Mouse (Mus musculus): ENCODE measurements around the gene Dnaja2. TPM values are rescaled to one million over a fixed set of nuclear protein-coding genes. Genes with fewer than 3 reads are reported as not detected.

Dnaja2 gene
- polyA plus RNA-seq, 1 experiment from 2014 or later, result 98.1 TPM

GRCm38 (mm10) chr8:85563336-85563735 lies 8.2 kb upstream of the Dnaja2 start:
- no peak for DNase-seq (ENCODE audit: low spot score)
- no peaks in the 10 kb centered on the region for H3K9me3 ChIP-seq (ENCODE audit: control insufficient read depth, low read length)
- no peaks in the 10 kb centered on the region for H3K4me1 ChIP-seq (replicated peaks; ENCODE audit: control insufficient read depth, insufficient read depth)
- no peak for ATAC-seq (ENCODE audit: low FRiP score, low TSS enrichment)
- 85% methylated on average over 8 of the region's 8 CpGs for WGBS
- no peak overlapping the region for H3K27ac ChIP-seq (replicated peaks)
- no peaks in the 10 kb centered on the region for H3K36me3 ChIP-seq (ENCODE audit: control insufficient read depth, insufficient read depth, low read length)
- H3K27me3 ChIP-seq (ENCODE audit: control insufficient read depth, insufficient read depth, low read length), result no peaks in the 10 kb centered on the region
- no peak overlapping the region for H3K4me3 ChIP-seq (ENCODE audit: low read depth, low read length)
- no peak overlapping the region for H3K9ac ChIP-seq (ENCODE audit: low read length)
- TF ChIP-seq CTCF (IDR thresholded peaks at IDR 0.05; ENCODE audit: low read depth) (no peak), EP300 (optimal IDR thresholded peaks at IDR 0.05) (no peak)
- H3K4me2 ChIP-seq (replicated peaks; ENCODE audit: low read depth), result no peak overlapping the region

GRCm38 (mm10) chr8:85559966-85560365 lies 4.8 kb upstream of the Dnaja2 start:
- H3K27me3 ChIP-seq (ENCODE audit: control insufficient read depth, insufficient read depth, low read length), result no peaks in the 10 kb centered on the region
- no peak overlapping the region for H3K4me2 ChIP-seq (replicated peaks; ENCODE audit: low read depth)
- TF ChIP-seq CTCF (IDR thresholded peaks at IDR 0.05; ENCODE audit: low read depth) (no peak), EP300 (optimal IDR thresholded peaks at IDR 0.05) (no peak)
- H3K36me3 ChIP-seq (ENCODE audit: control insufficient read depth, insufficient read depth, low read length), result no peaks in the 10 kb centered on the region
- ATAC-seq (ENCODE audit: low FRiP score, low TSS enrichment) (no peak), DNase-seq (ENCODE audit: low spot score) (no peak)
- H3K4me3 ChIP-seq (ENCODE audit: low read depth, low read length), result no peak overlapping the region
- H3K27ac ChIP-seq (replicated peaks), result no peak overlapping the region
- no peak overlapping the region for H3K9ac ChIP-seq (ENCODE audit: low read length)
- WGBS, result 63% methylated on average over 2 of the region's 2 CpGs
- no peaks in the 10 kb centered on the region for H3K4me1 ChIP-seq (replicated peaks; ENCODE audit: control insufficient read depth, insufficient read depth)
- H3K9me3 ChIP-seq (ENCODE audit: control insufficient read depth, low read length), result no peaks in the 10 kb centered on the region

GRCm38 (mm10) chr8:85559201-85559600 lies 4.1 kb upstream of the Dnaja2 start:
- H3K9ac ChIP-seq (ENCODE audit: low read length), result no peak overlapping the region
- no peak overlapping the region for H3K4me3 ChIP-seq (ENCODE audit: low read depth, low read length)
- 88% methylated on average over 1 of the region's 1 CpGs for WGBS
- no peak overlapping the region for H3K4me2 ChIP-seq (replicated peaks; ENCODE audit: low read depth)
- H3K36me3 ChIP-seq (ENCODE audit: control insufficient read depth, insufficient read depth, low read length), result no peaks in the 10 kb centered on the region
- no peak for TF ChIP-seq EP300 (optimal IDR thresholded peaks at IDR 0.05)
- no peak for TF ChIP-seq CTCF (IDR thresholded peaks at IDR 0.05; ENCODE audit: low read depth)
- DNase-seq (ENCODE audit: low spot score) (no peak), ATAC-seq (ENCODE audit: low FRiP score, low TSS enrichment) (no peak)
- H3K4me1 ChIP-seq (replicated peaks; ENCODE audit: control insufficient read depth, insufficient read depth), result no peaks in the 10 kb centered on the region
- H3K9me3 ChIP-seq (ENCODE audit: control insufficient read depth, low read length), result no peaks in the 10 kb centered on the region
- no peaks in the 10 kb centered on the region for H3K27me3 ChIP-seq (ENCODE audit: control insufficient read depth, insufficient read depth, low read length)
- no peak overlapping the region for H3K27ac ChIP-seq (replicated peaks)

- no peaks in the 10 kb centered on the region for H3K27me3 ChIP-seq (ENCODE audit: control insufficient read depth, insufficient read depth, low read length)
- no peak for DNase-seq (ENCODE audit: low spot score)
- no peaks in the 10 kb centered on the region for H3K4me1 ChIP-seq (replicated peaks; ENCODE audit: control insufficient read depth, insufficient read depth)
- no peak overlapping the region for H3K9ac ChIP-seq (ENCODE audit: low read length)
- no peak overlapping the region for H3K4me3 ChIP-seq (ENCODE audit: low read depth, low read length)
- ATAC-seq (ENCODE audit: low FRiP score, low TSS enrichment), result no peak
- H3K27ac ChIP-seq (replicated peaks), result no peak overlapping the region
- no peaks in the 10 kb centered on the region for H3K9me3 ChIP-seq (ENCODE audit: control insufficient read depth, low read length)
- H3K4me2 ChIP-seq (replicated peaks; ENCODE audit: low read depth), result no peak overlapping the region
- H3K36me3 ChIP-seq (ENCODE audit: control insufficient read depth, insufficient read depth, low read length), result no peaks in the 10 kb centered on the region
- TF ChIP-seq EP300 (optimal IDR thresholded peaks at IDR 0.05) (no peak), CTCF (IDR thresholded peaks at IDR 0.05; ENCODE audit: low read depth) (no peak)
- WGBS, result 53% methylated on average over 3 of the region's 3 CpGs
Measured at GRCm38 (mm10) chr8:85557601-85557986, 2.5 kb upstream of the Dnaja2 start.

GRCm38 (mm10) chr8:85556986-85557600 lies 1.9 kb upstream of the Dnaja2 start:
- ATAC-seq (ENCODE audit: low FRiP score, low TSS enrichment) (no peak), DNase-seq (ENCODE audit: low spot score) (no peak)
- Histone ChIP-seq H3K4me3 (ENCODE audit: low read depth, low read length) (no peak overlapping the region), H3K27ac (replicated peaks) (no peak overlapping the region), H3K27me3 (ENCODE audit: control insufficient read depth, insufficient read depth, low read length) (no peaks in the 10 kb centered on the region), H3K9me3 (ENCODE audit: control insufficient read depth, low read length) (no peaks in the 10 kb centered on the region), H3K4me2 (replicated peaks; ENCODE audit: low read depth) (no peak overlapping the region), H3K9ac (ENCODE audit: low read length) (no peak overlapping the region), H3K4me1 (replicated peaks; ENCODE audit: control insufficient read depth, insufficient read depth) (no peaks in the 10 kb centered on the region), H3K36me3 (ENCODE audit: control insufficient read depth, insufficient read depth, low read length) (no peaks in the 10 kb centered on the region)
- TF ChIP-seq CTCF (IDR thresholded peaks at IDR 0.05; ENCODE audit: low read depth) (no peak), EP300 (optimal IDR thresholded peaks at IDR 0.05) (no peak)
- 76% methylated on average over 2 of the region's 2 CpGs for WGBS

- Histone ChIP-seq H3K27me3 (ENCODE audit: control insufficient read depth, insufficient read depth, low read length) (no peaks in the 10 kb centered on the region), H3K9me3 (ENCODE audit: control insufficient read depth, low read length) (no peaks in the 10 kb centered on the region), H3K27ac (replicated peaks) (peak overlapping the region; percentile 98), H3K4me2 (replicated peaks; ENCODE audit: low read depth) (peak overlapping the region; percentile 81), H3K4me1 (replicated peaks; ENCODE audit: control insufficient read depth, insufficient read depth) (no peaks in the 10 kb centered on the region), H3K4me3 (ENCODE audit: low read depth, low read length) (peak overlapping the region; percentile 80), H3K9ac (ENCODE audit: low read length) (peak overlapping the region; percentile 93), H3K36me3 (ENCODE audit: control insufficient read depth, insufficient read depth, low read length) (no peaks in the 10 kb centered on the region)
- TF ChIP-seq CTCF (IDR thresholded peaks at IDR 0.05; ENCODE audit: low read depth), result no peak
- TF ChIP-seq EP300 (optimal IDR thresholded peaks at IDR 0.05), result no peak
- under 1% methylated on average over 40 of the region's 66 CpGs for WGBS
- DNase-seq (ENCODE audit: low spot score) (peak; percentile 77), ATAC-seq (ENCODE audit: low FRiP score, low TSS enrichment) (peak; percentile 95)
Measured at GRCm38 (mm10) chr8:85554391-85555180, 558 bp downstream of the Dnaja2 start.

Measured in stomach, postnatal 0 days (tissue).